In the genomic region with DNA sequence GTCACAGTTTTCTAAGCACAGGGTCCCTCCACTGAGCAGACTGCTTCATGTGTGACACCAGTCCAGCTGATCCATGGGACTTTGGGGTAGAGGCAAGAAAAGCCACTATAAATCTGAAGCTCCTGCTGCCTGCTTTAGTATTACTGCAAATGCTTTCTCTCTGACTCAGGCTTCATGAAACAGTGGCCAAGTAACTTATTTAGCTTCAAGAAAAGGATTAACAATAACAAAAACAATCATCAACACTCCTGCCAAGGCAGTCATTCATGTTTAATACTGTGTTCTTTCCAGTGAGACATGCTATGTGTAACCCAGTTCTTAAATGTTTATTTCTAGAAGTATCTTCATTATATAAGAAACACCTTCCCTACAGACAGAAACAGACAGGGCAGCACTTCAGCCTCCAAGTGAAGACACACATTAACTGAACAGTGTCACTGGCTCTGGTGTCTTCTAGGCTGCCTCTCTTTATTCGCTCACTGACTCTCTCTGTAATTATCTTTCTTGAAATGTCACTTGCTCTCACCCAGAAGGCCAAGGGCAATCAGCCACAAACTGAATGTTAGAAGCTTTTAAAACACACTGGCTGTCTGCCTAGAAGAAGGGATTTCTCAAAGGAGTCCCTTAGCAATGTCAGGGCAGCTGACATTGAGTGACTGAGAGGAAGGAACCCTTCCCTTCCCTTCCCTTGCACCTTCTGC, we compare ENCODE assay signal across 19 mouse cellular contexts.
DNase-seq lines count a peak whose midpoint lies in the region; ATAC-seq and TF ChIP-seq lines count a peak whose summit lies in the region.
"Had no signal": no experiment of that assay in that cellular context is flagged by ENCODE, and none has a peak within 500 bp of the region (broad histone marks: within the 10 kb centered on the region; RNA-seq: fewer than 3 reads in every experiment).

No protein-coding gene starts in this region.

- no peak overlapping the region for H3K9ac ChIP-seq in hindbrain, embryonic 13.5 days
- H3K9ac ChIP-seq in hindbrain, embryonic 11.5 days (ENCODE audit: low read depth, low read length) = no peak overlapping the region
- H3K9ac ChIP-seq in midbrain, embryonic 14.5 days (replicated peaks; ENCODE audit: low read length) = no peak overlapping the region
- H3K9ac ChIP-seq in midbrain, embryonic 13.5 days (replicated peaks) = no peak overlapping the region
- H3K9ac ChIP-seq: neural tube, embryonic 12.5 days had no signal

- H3K36me3 ChIP-seq in hindbrain, embryonic 13.5 days = no peaks in the 10 kb centered on the region
- H3K36me3 ChIP-seq in hindbrain, embryonic 11.5 days (ENCODE audit: control insufficient read depth, insufficient read depth, low read length) = no peaks in the 10 kb centered on the region
- H3K36me3 ChIP-seq in midbrain, embryonic 14.5 days (ENCODE audit: control insufficient read depth, insufficient read depth, low read length) = no peaks in the 10 kb centered on the region
- H3K36me3 ChIP-seq in midbrain, embryonic 13.5 days = no peaks in the 10 kb centered on the region
- H3K36me3 ChIP-seq: limb, embryonic 10.5 days; neural tube, embryonic 12.5 days had no signal

- no peak overlapping the region for H3K4me2 ChIP-seq in hindbrain, embryonic 13.5 days
- H3K4me2 ChIP-seq in hindbrain, embryonic 11.5 days (replicated peaks; ENCODE audit: low read depth, low read length) = no peak overlapping the region
- no peak overlapping the region for H3K4me2 ChIP-seq in midbrain, embryonic 14.5 days (ENCODE audit: low read length)
- no peak overlapping the region for H3K4me2 ChIP-seq in midbrain, embryonic 13.5 days (replicated peaks)
- H3K4me2 ChIP-seq: liver, embryonic 11.5 days; neural tube, embryonic 12.5 days had no signal

- no peaks in the 10 kb centered on the region for H3K9me3 ChIP-seq in hindbrain, embryonic 13.5 days
- no peaks in the 10 kb centered on the region for H3K9me3 ChIP-seq in hindbrain, embryonic 11.5 days (ENCODE audit: control insufficient read depth, low read length)
- H3K9me3 ChIP-seq in midbrain, embryonic 14.5 days (ENCODE audit: control insufficient read depth, low read length) = no peaks in the 10 kb centered on the region
- H3K9me3 ChIP-seq in midbrain, embryonic 13.5 days = no peaks in the 10 kb centered on the region
- H3K9me3 ChIP-seq: limb, embryonic 10.5 days; neural tube, embryonic 12.5 days had no signal

- ATAC-seq in hindbrain, embryonic 13.5 days (ENCODE audit: low FRiP score) = no peak
- ATAC-seq in hindbrain, embryonic 11.5 days (ENCODE audit: low FRiP score) = no peak
- no peak for ATAC-seq in midbrain, embryonic 14.5 days (ENCODE audit: low FRiP score, low TSS enrichment)
- ATAC-seq in midbrain, embryonic 13.5 days = no peak

- peak overlapping the region; percentile 42; the same call in 1 of the 2 replicates for H3K27ac ChIP-seq in hindbrain, embryonic 13.5 days
- no peak overlapping the region for H3K27ac ChIP-seq in hindbrain, embryonic 11.5 days (ENCODE audit: low read depth, low read length)
- H3K27ac ChIP-seq in midbrain, embryonic 14.5 days (replicated peaks; ENCODE audit: low read depth, low read length) = 0 out of 2 replicates have a peak overlapping the region, but pooled peaks have one; percentile 8
- H3K27ac ChIP-seq in midbrain, embryonic 13.5 days = no peak overlapping the region
- H3K27ac ChIP-seq in olfactory bulb, adult 2 months (ENCODE audit: insufficient read depth, low read depth, low read length) = 0 out of 2 replicates have a peak overlapping the region, but pooled peaks have one; percentile 51
- H3K27ac ChIP-seq: left cerebral cortex, adult 2 months; limb, embryonic 10.5 days; macrophage; neural tube, embryonic 12.5 days had no signal

- no peak overlapping the region for H3K4me3 ChIP-seq in hindbrain, embryonic 13.5 days
- H3K4me3 ChIP-seq in hindbrain, embryonic 11.5 days (ENCODE audit: low read depth, low read length) = no peak overlapping the region
- no peak overlapping the region for H3K4me3 ChIP-seq in midbrain, embryonic 14.5 days (replicated peaks; ENCODE audit: low read depth, low read length)
- no peak overlapping the region for H3K4me3 ChIP-seq in midbrain, embryonic 13.5 days (replicated peaks)
- no peak overlapping the region for H3K4me3 ChIP-seq in olfactory bulb, adult 2 months (ENCODE audit: insufficient read depth, low read depth, low read length)
- H3K4me3 ChIP-seq: left cerebral cortex, adult 2 months; limb, embryonic 10.5 days; neural tube, embryonic 12.5 days had no signal

- peaks cover 11% of the 10 kb centered on the region for H3K4me1 ChIP-seq in hindbrain, embryonic 13.5 days (replicated peaks)
- H3K4me1 ChIP-seq in hindbrain, embryonic 11.5 days (replicated peaks; ENCODE audit: control insufficient read depth, insufficient read depth, low read length) = no peaks in the 10 kb centered on the region
- H3K4me1 ChIP-seq in midbrain, embryonic 14.5 days (ENCODE audit: control insufficient read depth, insufficient read depth, low read length) = peaks cover 5% of the 10 kb centered on the region; the same call in 1 of the 2 replicates
- H3K4me1 ChIP-seq in midbrain, embryonic 13.5 days (replicated peaks) = no peaks in the 10 kb centered on the region
- peaks cover 2% of the 10 kb centered on the region for H3K4me1 ChIP-seq in olfactory bulb, adult 2 months (ENCODE audit: control insufficient read depth, insufficient read depth, low read length)
- H3K4me1 ChIP-seq: limb, embryonic 10.5 days; neural tube, embryonic 12.5 days had no signal

- H3K27me3 ChIP-seq in hindbrain, embryonic 13.5 days = no peaks in the 10 kb centered on the region
- H3K27me3 ChIP-seq in hindbrain, embryonic 11.5 days (ENCODE audit: control insufficient read depth, insufficient read depth, low read length) = no peaks in the 10 kb centered on the region
- H3K27me3 ChIP-seq in midbrain, embryonic 14.5 days (ENCODE audit: control insufficient read depth, insufficient read depth, low read length) = no peaks in the 10 kb centered on the region
- no peaks in the 10 kb centered on the region for H3K27me3 ChIP-seq in midbrain, embryonic 13.5 days
- H3K27me3 ChIP-seq: CH12.LX; neural tube, embryonic 12.5 days had no signal

- peak; percentile 2 to 8 for DNase-seq in adrenal gland, postnatal 36 days
- DNase-seq in adrenal gland, adult 18-20 months (ENCODE audit: low spot score in 2 of 2) = no peak
- no peak for DNase-seq in hindbrain, embryonic 11.5 days (ENCODE audit: low spot score)
- no peak for DNase-seq in midbrain, embryonic 14.5 days
- no peak for DNase-seq in right cerebral cortex, postnatal 36 days (ENCODE audit: low spot score in 2 of 2)
- DNase-seq: cerebellum, postnatal 36 days; gastrocnemius, postnatal 25 days; kidney, adult 8-10 months; lung, adult 2 months; thymus, postnatal 14 days had no signal

- TF ChIP-seq POLR2A in olfactory bulb, adult 2 months (IDR thresholded peaks at IDR 0.05; ENCODE audit: insufficient read depth, low read depth, low read length) = no peak

- WGBS in hindbrain, embryonic 13.5 days = 71% methylated on average over 1 of the region's 1 CpGs
- WGBS in hindbrain, embryonic 11.5 days = 74% methylated on average over 1 of the region's 1 CpGs
- 86% methylated on average over 1 of the region's 1 CpGs for WGBS in midbrain, embryonic 14.5 days
- 69% methylated on average over 1 of the region's 1 CpGs for WGBS in midbrain, embryonic 13.5 days
- WGBS in olfactory bulb, adult 2 months = 23% methylated on average over 1 of the region's 1 CpGs

- TF ChIP-seq CTCF in olfactory bulb, adult 2 months (IDR thresholded peaks at IDR 0.05; ENCODE audit: insufficient read depth, low read depth, low read length) = no peak

Comparison
In these comparisons a context has a peak if more than half of its experiments do, and no peak if none do; other contexts are left out.
1. DNase-seq: peak in adrenal gland, postnatal 36 days (2 of 2); none in adrenal gland, adult 18-20 months (0 of 2), hindbrain, embryonic 11.5 days (single experiment), midbrain, embryonic 14.5 days (single experiment) and right cerebral cortex, postnatal 36 days (0 of 2).
2. H3K27ac ChIP-seq: peak in hindbrain, embryonic 13.5 days (single experiment), midbrain, embryonic 14.5 days (single experiment) and olfactory bulb, adult 2 months (single experiment); none in hindbrain, embryonic 11.5 days (single experiment) and midbrain, embryonic 13.5 days (single experiment).